Mouse (Mus musculus) spleen, adult 2 months (tissue): Measurements from ENCODE around the gene Srd5a1.

ENCODE experiments used
- CTCF ChIP-seq: fragments of 200-500 bp; IDR thresholded peaks from 2 replicates; pipeline ENCODE4 v1.5.1; 2011; ENCODE audit warnings: mild to moderate bottlenecking, inconsistent platforms; ENCODE audit not compliant: insufficient read depth, insufficient read length, insufficient replicate concordance; ENCODE audit errors: extremely low read depth
- POLR2A ChIP-seq: fragments of 200-500 bp; IDR thresholded peaks from 2 replicates; pipeline ENCODE4 v1.6.1; 2011; ENCODE audit warnings: low read depth, low read length, inconsistent platforms

- TF ChIP-seq POLR2A (no peak), CTCF (no peak)
These were observed 6.6 kb downstream of the Srd5a1 start for GRCm38 (mm10) chr13:69604670-69605069.
